Mouse (Mus musculus) E14TG2a.4 (cell line): ENCODE measurements around the gene Olfr1427.
"Not testable (repeated sequence)": the region's sequence is repeated elsewhere in the genome, so short reads cannot be mapped to it uniquely, and the experiment has no call there.

ENCODE experiments used
- CTCF ChIP-seq: conservative IDR thresholded peaks from 2 replicates; pipeline ENCODE4 v1.5.1; 2014; ENCODE audit warnings: low read length
- NANOG ChIP-seq: IDR thresholded peaks from 2 replicates; pipeline ENCODE4 v1.6.1; 2014; ENCODE audit warnings: borderline replicate concordance, low read length, mixed read lengths

- not testable (repeated sequence) for TF ChIP-seq CTCF
- peak; percentile 52 for TF ChIP-seq NANOG
Measured at GRCm38 (mm10) chr19:12069546-12069945, 33.6 kb downstream of the Olfr1427 start.
